Mouse (Mus musculus) liver, postnatal 0 days (tissue): ENCODE results near the gene Lmf1.

Experiments used
- CTCF ChIP-seq: sonication (generic); IDR thresholded peaks from 2 replicates; pipeline ENCODE4 v1.5.1; 2016; ENCODE audit warnings: antibody characterized with exemption, low read depth
- EP300 ChIP-seq: IDR thresholded peaks from 2 replicates; pipeline ENCODE4 v1.6.1; 2016; ENCODE audit warnings: antibody characterized with exemption, low read depth, mild to moderate bottlenecking

- no peak for TF ChIP-seq CTCF
- no peak for TF ChIP-seq EP300
These were observed 38.2 kb upstream of the Lmf1 start for GRCm38 (mm10) chr17:25540731-25541130.
